Mouse (Mus musculus): ENCODE data around the gene Rps15. TPM values are rescaled to one million over a fixed set of nuclear protein-coding genes. Genes with fewer than 3 reads are reported as not detected.

Rps15 gene
- polyA plus RNA-seq, 1 experiment from 2014 or later: 821 TPM

DNA sequence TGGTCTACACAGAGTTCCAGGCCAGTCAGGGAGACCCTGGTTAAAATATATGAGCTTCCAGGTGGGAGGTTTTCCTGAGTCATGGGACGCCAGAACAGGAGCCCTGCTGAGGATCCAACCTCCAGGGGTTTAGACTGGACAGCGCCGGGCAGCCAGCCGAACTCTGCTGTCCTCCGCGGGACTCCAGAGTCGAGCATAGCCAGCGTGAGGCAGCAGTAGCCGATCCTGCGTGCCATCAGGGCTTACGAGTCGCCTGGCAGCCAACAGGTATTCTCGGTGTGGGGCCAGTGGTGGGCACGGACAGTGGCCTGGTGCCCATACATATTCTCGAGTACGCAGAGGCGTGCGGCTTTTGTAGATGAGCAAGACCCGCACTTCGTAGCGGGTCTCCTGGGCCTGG lies 48.8 kb downstream of the Rps15 start:
- peaks cover 11% of the 10 kb centered on the region; the same call in 1 of the 2 replicates for H3K4me1 ChIP-seq (replicated peaks; ENCODE audit: control insufficient read depth, insufficient read depth)
- DNase-seq (ENCODE audit: low spot score): no peak
- no peak overlapping the region for H3K4me2 ChIP-seq (replicated peaks; ENCODE audit: low read depth)
- no peak overlapping the region for H3K4me3 ChIP-seq (ENCODE audit: low read depth, low read length)
- peaks cover 8% of the 10 kb centered on the region for H3K27me3 ChIP-seq (ENCODE audit: control insufficient read depth, insufficient read depth, low read length)
- ATAC-seq (ENCODE audit: low FRiP score, low TSS enrichment): no peak
- WGBS: 44% methylated on average over 21 of the region's 21 CpGs
- H3K36me3 ChIP-seq (ENCODE audit: control insufficient read depth, insufficient read depth, low read length): no peaks in the 10 kb centered on the region
- TF ChIP-seq CTCF (IDR thresholded peaks at IDR 0.05; ENCODE audit: low read depth): no peak
- no peak for TF ChIP-seq EP300 (optimal IDR thresholded peaks at IDR 0.05)
- H3K9me3 ChIP-seq (ENCODE audit: control insufficient read depth, low read length): no peaks in the 10 kb centered on the region
- H3K9ac ChIP-seq (ENCODE audit: low read length): no peak overlapping the region
- no peak overlapping the region for H3K27ac ChIP-seq (replicated peaks)

DNA sequence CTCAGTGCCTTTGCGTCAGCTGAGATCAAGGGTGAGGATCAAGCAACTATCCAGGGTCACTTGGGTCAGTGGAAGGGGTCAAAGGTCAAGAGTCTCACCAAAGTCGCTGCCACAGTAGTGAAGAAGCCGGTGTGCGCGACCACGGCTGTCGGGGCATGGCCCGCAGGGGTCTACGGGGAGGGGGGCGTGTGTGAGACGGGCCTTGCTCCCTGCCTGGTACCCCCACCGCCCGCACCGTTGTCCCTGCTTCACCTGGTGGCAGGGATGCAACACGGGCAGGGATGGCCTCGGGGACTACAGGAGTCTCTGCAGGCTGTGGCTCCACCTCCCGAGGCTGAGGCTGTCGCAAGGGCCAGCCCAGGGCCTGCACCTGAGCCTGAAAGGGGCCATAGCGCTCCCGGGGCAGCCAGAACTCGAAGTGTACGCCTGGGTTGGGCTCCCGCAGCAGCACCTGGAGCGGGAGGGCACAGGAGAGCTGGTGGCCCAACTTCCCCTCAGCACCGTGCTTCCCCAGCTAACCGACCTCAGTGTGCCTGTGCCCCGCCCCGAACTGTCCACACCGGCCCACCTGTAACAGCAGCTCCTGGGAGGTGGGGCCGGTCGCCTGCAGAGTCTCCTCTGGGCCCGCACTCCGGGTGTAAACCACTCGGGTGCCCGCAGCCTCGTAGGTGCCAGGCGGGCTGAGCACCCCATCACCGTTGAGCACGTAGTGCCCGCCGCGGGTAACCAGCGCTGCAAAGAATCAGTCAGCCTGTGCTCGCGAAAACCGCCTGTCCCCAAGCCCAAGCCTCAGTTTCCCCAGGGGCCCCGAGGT lies 49.4 kb downstream of the Rps15 start:
- Histone ChIP-seq H3K9me3 (ENCODE audit: control insufficient read depth, low read length) (no peaks in the 10 kb centered on the region), H3K36me3 (ENCODE audit: control insufficient read depth, insufficient read depth, low read length) (no peaks in the 10 kb centered on the region), H3K4me2 (replicated peaks; ENCODE audit: low read depth) (peak overlapping the region; percentile 46), H3K4me1 (replicated peaks; ENCODE audit: control insufficient read depth, insufficient read depth) (peaks cover 11% of the 10 kb centered on the region; the same call in 1 of the 2 replicates), H3K27ac (replicated peaks) (no peak overlapping the region), H3K9ac (ENCODE audit: low read length) (no peak overlapping the region), H3K4me3 (ENCODE audit: low read depth, low read length) (peak overlapping the region; percentile 17; the same call in 1 of the 2 replicates), H3K27me3 (ENCODE audit: control insufficient read depth, insufficient read depth, low read length) (peaks cover 8% of the 10 kb centered on the region)
- no peak for TF ChIP-seq EP300 (optimal IDR thresholded peaks at IDR 0.05)
- no peak for TF ChIP-seq CTCF (IDR thresholded peaks at IDR 0.05; ENCODE audit: low read depth)
- WGBS: 13% methylated on average over 40 of the region's 47 CpGs
- ATAC-seq (ENCODE audit: low FRiP score, low TSS enrichment) (no peak), DNase-seq (ENCODE audit: low spot score) (no peak)

DNA sequence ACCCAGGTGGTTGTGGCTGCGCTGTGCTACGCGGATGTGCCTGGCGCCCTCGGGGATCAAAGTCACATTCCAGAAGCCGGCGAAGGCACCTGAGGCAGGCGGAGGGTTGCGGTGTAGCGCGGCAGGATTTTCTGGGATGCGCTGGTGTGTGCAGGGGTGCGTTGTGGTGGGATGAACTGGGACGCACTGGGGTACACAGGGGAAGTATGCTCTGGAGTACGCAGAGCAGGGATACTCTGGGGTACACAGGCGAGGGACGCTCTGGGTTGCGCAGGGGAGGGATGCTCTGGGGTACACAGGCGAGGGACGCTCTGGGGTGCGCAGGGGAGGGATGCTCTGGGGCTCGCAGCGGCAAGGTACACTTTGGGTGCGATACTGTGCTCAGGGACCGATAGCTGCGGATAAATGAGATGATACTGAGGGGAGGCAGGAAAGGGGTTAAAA lies 50.1 kb downstream of the Rps15 start:
- Histone ChIP-seq H3K9me3 (ENCODE audit: control insufficient read depth, low read length) (no peaks in the 10 kb centered on the region), H3K36me3 (ENCODE audit: control insufficient read depth, insufficient read depth, low read length) (no peaks in the 10 kb centered on the region), H3K4me2 (replicated peaks; ENCODE audit: low read depth) (peak overlapping the region; percentile 46), H3K4me1 (replicated peaks; ENCODE audit: control insufficient read depth, insufficient read depth) (peaks cover 11% of the 10 kb centered on the region; the same call in 1 of the 2 replicates), H3K27ac (replicated peaks) (no peak overlapping the region), H3K9ac (ENCODE audit: low read length) (no peak overlapping the region), H3K27me3 (ENCODE audit: control insufficient read depth, insufficient read depth, low read length) (peaks cover 8% of the 10 kb centered on the region), H3K4me3 (ENCODE audit: low read depth, low read length) (peak overlapping the region; percentile 17)
- ATAC-seq (ENCODE audit: low FRiP score, low TSS enrichment): no peak
- DNase-seq (ENCODE audit: low spot score): no peak
- no peak for TF ChIP-seq EP300 (optimal IDR thresholded peaks at IDR 0.05)
- no peak for TF ChIP-seq CTCF (IDR thresholded peaks at IDR 0.05; ENCODE audit: low read depth)
- 11% methylated on average over 26 of the region's 26 CpGs for WGBS

DNA sequence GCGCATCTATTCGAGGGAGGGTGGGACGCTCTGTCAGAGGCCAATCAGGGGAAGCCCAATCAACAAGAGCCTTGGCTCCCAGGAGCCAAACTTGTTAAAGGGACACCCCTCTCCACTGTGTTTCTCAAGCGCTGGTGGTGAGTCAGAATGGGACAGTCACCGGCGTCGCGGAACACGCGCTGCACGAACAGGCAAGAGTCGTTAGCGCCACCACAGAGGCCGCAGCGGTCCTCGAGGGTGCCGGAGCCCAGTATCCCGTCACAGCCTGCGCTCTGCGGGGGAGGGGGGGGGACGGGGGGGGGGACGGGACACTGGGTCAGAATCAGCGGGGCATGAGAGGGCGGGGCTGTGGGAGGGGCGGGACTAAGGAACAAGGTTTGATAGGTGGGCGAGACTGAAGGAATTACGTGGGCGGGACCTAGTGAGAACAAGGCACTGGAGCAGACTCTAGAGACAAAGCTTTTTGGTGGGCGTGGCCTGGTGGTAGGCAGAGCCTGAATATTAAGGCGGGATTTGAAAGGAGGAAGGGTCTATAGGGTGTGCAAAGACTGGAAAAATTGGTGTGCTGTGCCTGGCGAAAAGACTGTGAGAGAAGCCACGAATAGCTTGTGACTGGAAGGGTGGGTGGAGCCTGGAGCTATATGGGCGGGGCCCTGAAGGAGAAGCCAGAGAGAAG lies 50.6 kb downstream of the Rps15 start:
- TF ChIP-seq EP300 (optimal IDR thresholded peaks at IDR 0.05) (no peak), CTCF (IDR thresholded peaks at IDR 0.05; ENCODE audit: low read depth) (no peak)
- H3K36me3 ChIP-seq (ENCODE audit: control insufficient read depth, insufficient read depth, low read length): no peaks in the 10 kb centered on the region
- H3K27ac ChIP-seq (replicated peaks): no peak overlapping the region; the same call in 1 of the 2 replicates
- no peak overlapping the region for H3K9ac ChIP-seq (ENCODE audit: low read length)
- DNase-seq (ENCODE audit: low spot score) (peak; percentile 67), ATAC-seq (ENCODE audit: low FRiP score, low TSS enrichment) (peak; percentile 45)
- H3K27me3 ChIP-seq (ENCODE audit: control insufficient read depth, insufficient read depth, low read length): peaks cover 8% of the 10 kb centered on the region
- H3K4me1 ChIP-seq (replicated peaks; ENCODE audit: control insufficient read depth, insufficient read depth): peaks cover 11% of the 10 kb centered on the region; the same call in 1 of the 2 replicates
- H3K4me3 ChIP-seq (ENCODE audit: low read depth, low read length): peak overlapping the region; percentile 17
- H3K9me3 ChIP-seq (ENCODE audit: control insufficient read depth, low read length): no peaks in the 10 kb centered on the region
- peak overlapping the region; percentile 46 for H3K4me2 ChIP-seq (replicated peaks; ENCODE audit: low read depth)
- WGBS: 1% methylated on average over 27 of the region's 33 CpGs

DNA sequence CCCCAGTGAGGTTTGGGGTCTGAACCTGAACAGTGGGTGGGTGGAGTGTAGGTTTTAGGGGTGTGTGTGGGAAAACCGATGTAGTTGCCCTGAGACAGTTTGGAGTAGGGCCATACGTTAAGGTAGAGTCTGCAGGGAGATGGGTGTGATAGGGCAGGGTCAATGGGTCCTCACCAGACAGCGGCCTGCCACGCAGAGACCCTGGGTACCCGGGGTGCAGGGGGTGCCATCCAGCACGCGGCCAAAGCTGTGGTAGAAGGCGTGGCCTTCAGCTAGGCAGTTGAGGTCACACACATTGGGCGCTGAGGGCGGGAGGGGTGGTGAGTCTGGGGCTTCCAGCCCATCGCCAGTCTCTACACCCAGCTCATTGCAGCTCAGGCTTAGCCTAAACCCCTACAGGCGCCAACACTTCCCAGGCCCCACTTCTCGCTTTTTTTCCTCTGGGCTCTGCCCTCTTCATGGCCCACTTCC lies 51.2 kb downstream of the Rps15 start:
- Histone ChIP-seq H3K27ac (replicated peaks) (peak overlapping the region; percentile 61), H3K9me3 (ENCODE audit: control insufficient read depth, low read length) (no peaks in the 10 kb centered on the region), H3K4me1 (replicated peaks; ENCODE audit: control insufficient read depth, insufficient read depth) (peaks cover 11% of the 10 kb centered on the region; the same call in 1 of the 2 replicates), H3K9ac (ENCODE audit: low read length) (no peak overlapping the region), H3K4me2 (replicated peaks; ENCODE audit: low read depth) (peak overlapping the region; percentile 46), H3K4me3 (ENCODE audit: low read depth, low read length) (peak overlapping the region; percentile 17), H3K27me3 (ENCODE audit: control insufficient read depth, insufficient read depth, low read length) (peaks cover 8% of the 10 kb centered on the region), H3K36me3 (ENCODE audit: control insufficient read depth, insufficient read depth, low read length) (no peaks in the 10 kb centered on the region)
- TF ChIP-seq EP300 (optimal IDR thresholded peaks at IDR 0.05) (no peak), CTCF (IDR thresholded peaks at IDR 0.05; ENCODE audit: low read depth) (no peak)
- 35% methylated on average over 11 of the region's 13 CpGs for WGBS
- DNase-seq (ENCODE audit: low spot score) (no peak), ATAC-seq (ENCODE audit: low FRiP score, low TSS enrichment) (peak; percentile 3; the same call in 1 of the 2 replicates)

Small RNA genes lying within 50 kb of the gene (microRNA-seq; reads per million reads assigned to microRNA genes)
- gene Mir6911: not detected

Other genes with a start within 250 kb of the Rps15 start
- gene Gpx4, start 245.3 kb upstream of the Rps15 start, polyA plus RNA-seq (2015; fragmentation: Nextera tagmentation; extraction: Ambion mirVana): 435 and 445 TPM in 2 replicates
- 10.7 and 11.0 TPM in 2 replicates for gene Sbno2, start 186.9 kb upstream of the Rps15 start, polyA plus RNA-seq (2015; fragmentation: Nextera tagmentation; extraction: Ambion mirVana)
- gene Stk11, start 176.7 kb upstream of the Rps15 start, polyA plus RNA-seq (2015; fragmentation: Nextera tagmentation; extraction: Ambion mirVana): 10.3 and 11.2 TPM in 2 replicates
- gene Atp5d, start 153.8 kb upstream of the Rps15 start, polyA plus RNA-seq (2015; fragmentation: Nextera tagmentation; extraction: Ambion mirVana): 679 and 705 TPM in 2 replicates
- 4.2 and 4.3 TPM in 2 replicates for gene Cbarp, start 151.6 kb upstream of the Rps15 start, polyA plus RNA-seq (2015; fragmentation: Nextera tagmentation; extraction: Ambion mirVana)
- 8.5 and 9.6 TPM in 2 replicates for gene Midn, start 144.2 kb upstream of the Rps15 start, polyA plus RNA-seq (2015; fragmentation: Nextera tagmentation; extraction: Ambion mirVana)
- 237 and 244 TPM in 2 replicates for gene Cirbp, start 126.5 kb upstream of the Rps15 start, polyA plus RNA-seq (2015; fragmentation: Nextera tagmentation; extraction: Ambion mirVana)
- 13.9 and 14.1 TPM in 2 replicates for gene 1600002K03Rik, start 119.5 kb upstream of the Rps15 start, polyA plus RNA-seq (2015; fragmentation: Nextera tagmentation; extraction: Ambion mirVana)
- gene Efna2, start 113.0 kb upstream of the Rps15 start, polyA plus RNA-seq (2015; fragmentation: Nextera tagmentation; extraction: Ambion mirVana): 6.5 and 7.2 TPM in 2 replicates
- gene Mum1, start 66.0 kb upstream of the Rps15 start, polyA plus RNA-seq (2015; fragmentation: Nextera tagmentation; extraction: Ambion mirVana): 23.1 and 23.9 TPM in 2 replicates
- gene Ndufs7, start 43.3 kb upstream of the Rps15 start, polyA plus RNA-seq (2015; fragmentation: Nextera tagmentation; extraction: Ambion mirVana): 400 and 403 TPM in 2 replicates
- gene Gamt, start 31.4 kb upstream of the Rps15 start, polyA plus RNA-seq (2015; fragmentation: Nextera tagmentation; extraction: Ambion mirVana): 16.3 and 17.4 TPM in 2 replicates
- gene Dazap1, start 31.0 kb upstream of the Rps15 start, polyA plus RNA-seq (2015; fragmentation: Nextera tagmentation; extraction: Ambion mirVana): 27.4 and 28.4 TPM in 2 replicates
- gene Apc2, start 3.5 kb downstream of the Rps15 start, polyA plus RNA-seq (2015; fragmentation: Nextera tagmentation; extraction: Ambion mirVana): 1.2 and 1.3 TPM in 2 replicates
- gene 2310011J03Rik, start 28.1 kb downstream of the Rps15 start, polyA plus RNA-seq (2015; fragmentation: Nextera tagmentation; extraction: Ambion mirVana): 50.3 and 51.2 TPM in 2 replicates
- gene Pcsk4, start 37.0 kb downstream of the Rps15 start, polyA plus RNA-seq (2015; fragmentation: Nextera tagmentation; extraction: Ambion mirVana): 2.2 and 2.3 TPM in 2 replicates
- gene Reep6, start 37.5 kb downstream of the Rps15 start, polyA plus RNA-seq (2015; fragmentation: Nextera tagmentation; extraction: Ambion mirVana): 13.5 and 17.6 TPM in 2 replicates
- 12.2 and 12.8 TPM in 2 replicates for gene Adamtsl5, start 56.0 kb downstream of the Rps15 start, polyA plus RNA-seq (2015; fragmentation: Nextera tagmentation; extraction: Ambion mirVana)
- 0.07 TPM in 2 replicates for gene Plk5, start 64.0 kb downstream of the Rps15 start, polyA plus RNA-seq (2015; fragmentation: Nextera tagmentation; extraction: Ambion mirVana)
- 4.1 and 4.5 TPM in 2 replicates for gene Mex3d, start 95.2 kb downstream of the Rps15 start, polyA plus RNA-seq (2015; fragmentation: Nextera tagmentation; extraction: Ambion mirVana)
- 81.1 and 82.9 TPM in 2 replicates for gene Mbd3, start 107.1 kb downstream of the Rps15 start, polyA plus RNA-seq (2015; fragmentation: Nextera tagmentation; extraction: Ambion mirVana)
- gene Uqcr11, start 114.4 kb downstream of the Rps15 start, polyA plus RNA-seq (2015; fragmentation: Nextera tagmentation; extraction: Ambion mirVana): 859 and 899 TPM in 2 replicates
- gene Tcf3, start 141.2 kb downstream of the Rps15 start, polyA plus RNA-seq (2015; fragmentation: Nextera tagmentation; extraction: Ambion mirVana): 30.9 and 37.0 TPM in 2 replicates
- 0.01 and 0.02 TPM in 2 replicates for gene Onecut3, start 202.4 kb downstream of the Rps15 start, polyA plus RNA-seq (2015; fragmentation: Nextera tagmentation; extraction: Ambion mirVana)
- 0.02 and 0.10 TPM in 2 replicates for gene Atp8b3, start 246.7 kb downstream of the Rps15 start, polyA plus RNA-seq (2015; fragmentation: Nextera tagmentation; extraction: Ambion mirVana)